ENCODE assay signal across 29 mouse cellular contexts in genomic region chr2:82360224-82360623, GRCm38 (mm10).
"Had no signal": no experiment of that assay in that cellular context is flagged by ENCODE, and none has a peak within 500 bp of the region (broad histone marks: within the 10 kb centered on the region; RNA-seq: fewer than 3 reads in every experiment).

No protein-coding gene starts in this region.

- H3K4me1 ChIP-seq: heart, embryonic 10.5 days; heart, embryonic 13.5 days; heart, embryonic 15.5 days; hindbrain, embryonic 10.5 days; hindbrain, embryonic 12.5 days; hindbrain, embryonic 13.5 days; hindbrain, embryonic 15.5 days; intestine, embryonic 15.5 days; kidney, embryonic 15.5 days had no signal

- H3K27me3 ChIP-seq: heart, embryonic 12.5 days; heart, embryonic 13.5 days; heart, embryonic 15.5 days; hindbrain, embryonic 12.5 days; hindbrain, embryonic 13.5 days; hindbrain, embryonic 15.5 days; intestine, embryonic 15.5 days; kidney, embryonic 15.5 days had no signal

- H3K4me3 ChIP-seq: heart, embryonic 10.5 days; heart, embryonic 12.5 days; heart, embryonic 13.5 days; heart, embryonic 15.5 days; hindbrain, embryonic 10.5 days; hindbrain, embryonic 12.5 days; hindbrain, embryonic 13.5 days; hindbrain, embryonic 15.5 days; intestine, embryonic 15.5 days; kidney, embryonic 15.5 days; layer of hippocampus, adult 2 months had no signal

- H3K36me3 ChIP-seq: heart, embryonic 10.5 days; heart, embryonic 12.5 days; heart, embryonic 13.5 days; heart, embryonic 15.5 days; hindbrain, embryonic 10.5 days; hindbrain, embryonic 12.5 days; hindbrain, embryonic 13.5 days; hindbrain, embryonic 15.5 days; intestine, embryonic 15.5 days; kidney, embryonic 15.5 days had no signal

- DNase-seq: heart, postnatal 10 days; heart, postnatal 14 days; heart, postnatal 36 days; kidney, adult 11 months; kidney, adult 18-20 months; kidney, adult 2 months; kidney, adult 8-10 months; kidney, adult 9 months; kidney, postnatal 10 days; kidney, postnatal 14 days; kidney, postnatal 25 days; kidney, postnatal 36 days; kidney, postnatal 4 days; layer of hippocampus, adult 9-11 months; layer of hippocampus, postnatal 36 days had no signal

- H3K27ac ChIP-seq: heart, embryonic 10.5 days; heart, embryonic 13.5 days; heart, embryonic 15.5 days; hindbrain, embryonic 10.5 days; hindbrain, embryonic 12.5 days; hindbrain, embryonic 13.5 days; hindbrain, embryonic 14.5 days; hindbrain, embryonic 15.5 days; hindbrain, postnatal 0 days; intestine, embryonic 15.5 days; kidney, embryonic 15.5 days; kidney, postnatal 0 days; layer of hippocampus, adult 2 months had no signal
